Mouse (Mus musculus) hindbrain, embryonic 14.5 days (tissue): ENCODE measurements around the gene Gm10135. TPM values are rescaled to one million over a fixed set of nuclear protein-coding genes. Genes with fewer than 3 reads are reported as not detected.

Experiments used
- polyA plus RNA-seq: library from polyadenylated mRNA; unstranded; fragments of >200 nt; fragmentation: Nextera tagmentation; extraction: Ambion mirVana; gene quantifications from 2 replicates; pipeline ENCODE4 v1.2.1, GENCODE M21; 2014

Gene Gm10135
- polyA plus RNA-seq, 1 experiment from 2014 or later = not detected

Other genes with a start within 250 kb of the Gm10135 start
- gene Txk, start 221.9 kb downstream of the Gm10135 start, polyA plus RNA-seq = 0.14 and 0.23 TPM in 2 replicates
- 7.6 and 8.8 TPM in 2 replicates for gene Tec, start 106.2 kb downstream of the Gm10135 start, polyA plus RNA-seq
- gene Slain2, start 60.4 kb downstream of the Gm10135 start, polyA plus RNA-seq = 24.6 and 29.6 TPM in 2 replicates
- gene Slc10a4, start 32.2 kb upstream of the Gm10135 start, polyA plus RNA-seq = 37.6 and 38.2 TPM in 2 replicates